Mouse (Mus musculus) CH12.LX (cell line): ENCODE measurements around the gene Pold3. TPM values are rescaled to one million over a fixed set of nuclear protein-coding genes. Genes with fewer than 3 reads are reported as not detected.

ENCODE experiments used
- DNase-seq: peaks from one replicate; pipeline ENCODE4 v3.0.0-alpha.2; 2013; ENCODE audit errors: extremely low read depth
- H3K27ac ChIP-seq: 2 replicates; pipeline ENCODE4 v1.5.1; 2012; ENCODE audit warnings: low read depth, mild to moderate bottlenecking, control low read depth, moderate library complexity; ENCODE audit not compliant: insufficient read depth
- H3K27me3 ChIP-seq: replicated peaks from 2 replicates; pipeline ENCODE3; 2012; ENCODE audit warnings: inconsistent platforms
- H3K36me3 ChIP-seq, 2 experiments: replicated peaks in 1 of 2; 2 replicates each; pipeline versions ENCODE3 to v1.6.1; 2012; ENCODE audit warnings: inconsistent platforms in 1 of 2, low read length in 1 of 2, mild to moderate bottlenecking in 1 of 2, mixed read lengths in 1 of 2, moderate library complexity in 1 of 2; ENCODE audit not compliant: control insufficient read depth in 1 of 2, insufficient read depth in 1 of 2
- H3K4me1 ChIP-seq, 2 experiments: 2 replicates each; pipeline ENCODE4 v1.6.1; 2012; ENCODE audit warnings: inconsistent platforms in 1 of 2, moderate library complexity in 1 of 2; ENCODE audit not compliant: insufficient read depth in 2 of 2, control insufficient read depth in 1 of 2
- H3K4me2 ChIP-seq: 2 replicates; pipeline ENCODE4 v1.6.1; 2012; ENCODE audit warnings: low read depth, mild to moderate bottlenecking, control low read depth; ENCODE audit not compliant: poor library complexity, insufficient read depth, severe bottlenecking
- H3K4me3 ChIP-seq, 3 experiments: fragments of 150-350 bp in 1 of 3; sonication (generic) in 1 of 3; replicated peaks in 1 of 3; 2 replicates each; pipeline versions ENCODE3 to v1.5.1; 2011 to 2012; ENCODE audit warnings: low read depth in 2 of 3, low read length in 2 of 3, mild to moderate bottlenecking in 2 of 3, moderate library complexity in 2 of 3, control low read depth in 1 of 3, improper control_type of control experiment in 1 of 3, inconsistent platforms in 1 of 3, mixed read lengths in 1 of 3; ENCODE audit not compliant: poor library complexity in 1 of 3
- H3K79me2 ChIP-seq: replicated peaks from 2 replicates; pipeline ENCODE4 v1.6.1; 2012; ENCODE audit warnings: mild to moderate bottlenecking, moderate library complexity; ENCODE audit not compliant: control insufficient read depth, poor library complexity, insufficient read depth, severe bottlenecking; ENCODE audit errors: extremely low read depth
- H3K9ac ChIP-seq: 2 replicates; pipeline ENCODE4 v1.6.1; 2012; ENCODE audit warnings: low read depth, mild to moderate bottlenecking, control low read depth, moderate library complexity; ENCODE audit not compliant: insufficient read depth
- H3K9me3 ChIP-seq: replicated peaks from 2 replicates; pipeline ENCODE3; 2012; ENCODE audit warnings: low read length, inconsistent platforms, mixed read lengths
- BHLHE40 ChIP-seq: IDR thresholded peaks from 2 replicates; pipeline ENCODE4 v1.6.1; 2011; ENCODE audit warnings: mild to moderate bottlenecking, low read depth, low read length, improper control_type of control experiment
- TBP ChIP-seq: conservative IDR thresholded peaks from 2 replicates; pipeline ENCODE4 v1.6.1; 2011; ENCODE audit warnings: low read depth, low read length, improper control_type of control experiment
- dilution Hi-C: fragments of 300-500 bp; cut with MboI; formaldehyde crosslinking; loops from 2 replicates; pipeline ENCODE4 v1.14.3; 2020; ENCODE audit warnings: low sequenced_read_pairs; ENCODE audit not compliant: extremely low pct_unique_long_range_greater_than_20kb, extremely low pct_ligation_motif_present
- in situ Hi-C: fragments of 300-500 bp; cut with MboI; formaldehyde crosslinking; loops from 3 replicates; pipeline ENCODE4 v1.14.3; 2019; ENCODE audit warnings: low sequenced_read_pairs, low pct_ligation_motif_present, low pct_unique_long_range_greater_than_20kb, mixed read lengths
- polyA plus RNA-seq: library from polyadenylated mRNA; unstranded; fragments of >175 nt; gene quantifications from 2 replicates; pipeline ENCODE4 v1.2.1, GENCODE M21; 2012; ENCODE audit warnings: low read depth; ENCODE audit not compliant: insufficient read length
- total RNA-seq, 2 experiments: library from RNA; depleted of rRNA; stranded (reverse); fragments of 300-350 nt in 1 of 2; fragments of >200 nt in 1 of 2; gene quantifications; 2 replicates each; pipeline ENCODE4 v1.2.3; 2012 to 2014

Pold3 gene
- total and polyA plus RNA-seq, 3 experiments = 59.5 to 121 (median 88.0) TPM

DNA sequence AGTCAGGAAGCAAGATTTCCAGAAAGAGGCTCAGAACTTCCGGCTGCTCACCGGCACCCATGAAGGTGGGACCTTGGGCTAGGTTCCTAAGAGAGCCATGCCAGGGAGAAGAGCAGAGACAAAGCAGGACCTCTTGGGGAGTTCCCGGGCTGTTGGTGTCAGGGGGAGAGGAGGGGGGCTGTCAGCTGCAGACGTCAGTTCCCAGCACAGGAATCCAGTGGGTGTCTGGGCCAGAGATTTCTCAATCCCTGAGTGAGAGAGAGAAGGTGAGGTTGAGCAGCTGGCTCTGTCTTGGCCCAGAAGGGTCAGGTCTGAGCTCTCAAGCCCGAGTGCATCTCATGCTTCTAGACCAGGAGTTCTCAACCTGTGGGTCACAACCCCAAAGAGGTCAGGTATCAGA lies 87.7 kb downstream of the Pold3 start:
- dilution Hi-C loops = no loop called here
- Histone ChIP-seq H3K36me3 (no peaks in the 10 kb centered on the region), H3K9ac (no peak overlapping the region), H3K27ac (no peak overlapping the region), H3K9me3 (peaks cover 10% of the 10 kb centered on the region), H3K79me2 (no peaks in the 10 kb centered on the region), H3K4me2 (no peak overlapping the region), H3K27me3 (peaks cover 4% of the 10 kb centered on the region), H3K4me1 (no peaks in the 10 kb centered on the region; a peak in 1 of 4 replicates), H3K4me3 (no peak overlapping the region)
- in situ Hi-C loops = no loop called here
- DNase-seq = no peak
- TF ChIP-seq BHLHE40 (no peak), TBP (no peak)

Other genes starting within 250 kb of the Pold3 start
- gene Rnf169, start 141.1 kb downstream of the Pold3 start, total RNA-seq (2012; rRNA removed) = 8.9 and 11.4 TPM in 2 replicates
- gene Rnf169, start 141.1 kb downstream of the Pold3 start, total RNA-seq (2014; rRNA removed) = 5.2 and 5.4 TPM in 2 replicates
- gene Rnf169, start 141.1 kb downstream of the Pold3 start, polyA plus RNA-seq = 3.7 and 3.9 TPM in 2 replicates
- gene Chrdl2, start 115.4 kb downstream of the Pold3 start, total RNA-seq (2012; rRNA removed) = not detected in 2 replicates
- gene Chrdl2, start 115.4 kb downstream of the Pold3 start, total RNA-seq (2014; rRNA removed) = not detected in 2 replicates
- gene Chrdl2, start 115.4 kb downstream of the Pold3 start, polyA plus RNA-seq = not detected in 2 replicates
- gene Lipt2, start 37.7 kb upstream of the Pold3 start, total RNA-seq (2012; rRNA removed) = 5.3 and 5.7 TPM in 2 replicates
- 15.0 and 15.4 TPM in 2 replicates for gene Lipt2, start 37.7 kb upstream of the Pold3 start, total RNA-seq (2014; rRNA removed)
- 7.7 and 10.3 TPM in 2 replicates for gene Lipt2, start 37.7 kb upstream of the Pold3 start, polyA plus RNA-seq
- gene Kcne3, start 54.9 kb upstream of the Pold3 start, total RNA-seq (2012; rRNA removed) = not detected in 2 replicates
- not detected in 2 replicates for gene Kcne3, start 54.9 kb upstream of the Pold3 start, total RNA-seq (2014; rRNA removed)
- not detected in 2 replicates for gene Kcne3, start 54.9 kb upstream of the Pold3 start, polyA plus RNA-seq
- gene Pgm2l1, start 105.8 kb upstream of the Pold3 start, total RNA-seq (2012; rRNA removed) = 1.2 and 1.3 TPM in 2 replicates
- gene Pgm2l1, start 105.8 kb upstream of the Pold3 start, total RNA-seq (2014; rRNA removed) = 3.9 and 4.1 TPM in 2 replicates
- 3.4 and 3.5 TPM in 2 replicates for gene Pgm2l1, start 105.8 kb upstream of the Pold3 start, polyA plus RNA-seq
- not detected in 2 replicates for gene P4ha3, start 164.0 kb upstream of the Pold3 start, total RNA-seq (2012; rRNA removed)
- not detected in 2 replicates for gene P4ha3, start 164.0 kb upstream of the Pold3 start, total RNA-seq (2014; rRNA removed)
- gene P4ha3, start 164.0 kb upstream of the Pold3 start, polyA plus RNA-seq = not detected in 2 replicates